ENCODE assay signal across 28 mouse cellular contexts in the genomic region with DNA sequence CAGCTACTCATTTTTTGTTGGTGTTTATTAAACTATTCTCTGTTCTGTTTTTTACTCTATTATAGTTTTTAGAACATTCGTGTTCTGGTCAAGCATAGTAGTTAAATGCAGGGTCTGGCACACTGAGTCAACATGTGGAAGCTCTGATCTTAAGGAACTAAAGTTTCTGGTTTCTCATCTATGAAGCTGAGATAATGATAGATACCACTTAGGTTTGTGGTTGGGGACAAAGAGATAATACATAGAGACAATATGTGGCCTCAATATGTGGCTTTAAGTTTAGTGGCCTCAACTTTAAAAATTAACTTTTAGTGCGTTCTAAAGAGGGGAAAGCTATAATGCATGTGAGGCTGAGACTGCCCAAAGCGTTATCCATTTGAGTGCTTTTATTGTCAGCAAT.
"Had no signal": no experiment of that assay in that cellular context is flagged by ENCODE, and none has a peak within 500 bp of the region (broad histone marks: within the 10 kb centered on the region; RNA-seq: fewer than 3 reads in every experiment).

No protein-coding gene starts in this region.

- DNase-seq: left cerebral cortex, postnatal 4 days; liver; liver, embryonic 13.5 days; liver, postnatal 0 days; lung, adult 18-20 months; lung, adult 2 months; lung, embryonic 14.5 days; lung, postnatal 10 days; lung, postnatal 14 days; lung, postnatal 36 days; lung, postnatal 4 days; midbrain, embryonic 14.5 days had no signal

- H3K9ac ChIP-seq: limb, embryonic 12.5 days; limb, embryonic 13.5 days; limb, embryonic 15.5 days; liver, embryonic 12.5 days; liver, embryonic 13.5 days; liver, embryonic 14.5 days; liver, embryonic 15.5 days; liver, postnatal 0 days; lung, embryonic 14.5 days; lung, embryonic 15.5 days; midbrain, embryonic 12.5 days; midbrain, embryonic 13.5 days; midbrain, embryonic 15.5 days; neural tube, embryonic 12.5 days had no signal

- H3K27ac ChIP-seq: limb, embryonic 10.5 days; limb, embryonic 12.5 days; limb, embryonic 13.5 days; limb, embryonic 15.5 days; liver, embryonic 12.5 days; liver, embryonic 13.5 days; liver, embryonic 14.5 days; liver, embryonic 15.5 days; lung, embryonic 15.5 days; macrophage; midbrain, embryonic 10.5 days; midbrain, embryonic 12.5 days; midbrain, embryonic 13.5 days; midbrain, embryonic 15.5 days; neural tube, embryonic 12.5 days had no signal

- H3K4me1 ChIP-seq: limb, embryonic 15.5 days; midbrain, embryonic 12.5 days; midbrain, embryonic 15.5 days had no signal

- H3K27me3 ChIP-seq: limb, embryonic 12.5 days; limb, embryonic 13.5 days; limb, embryonic 15.5 days; liver, embryonic 12.5 days; liver, embryonic 13.5 days; liver, embryonic 15.5 days; lung, embryonic 15.5 days; megakaryocyte, embryonic 14.5 days; midbrain, embryonic 12.5 days; midbrain, embryonic 13.5 days; midbrain, embryonic 15.5 days; neural tube, embryonic 12.5 days had no signal

- H3K4me3 ChIP-seq: limb, embryonic 10.5 days; limb, embryonic 12.5 days; limb, embryonic 13.5 days; limb, embryonic 15.5 days; liver, embryonic 12.5 days; liver, embryonic 13.5 days; liver, embryonic 15.5 days; lung, embryonic 15.5 days; megakaryocyte, embryonic 14.5 days; midbrain, embryonic 10.5 days; midbrain, embryonic 12.5 days; midbrain, embryonic 13.5 days; midbrain, embryonic 15.5 days; myocyte; neural tube, embryonic 12.5 days had no signal

- H3K36me3 ChIP-seq: limb, embryonic 10.5 days; limb, embryonic 12.5 days; limb, embryonic 13.5 days; limb, embryonic 15.5 days; liver, embryonic 13.5 days; liver, embryonic 15.5 days; lung, embryonic 15.5 days; midbrain, embryonic 12.5 days; midbrain, embryonic 13.5 days; midbrain, embryonic 15.5 days; neural tube, embryonic 12.5 days had no signal

- H3K9me3 ChIP-seq: limb, embryonic 10.5 days; limb, embryonic 12.5 days; limb, embryonic 13.5 days; limb, embryonic 15.5 days; liver, embryonic 12.5 days; liver, embryonic 13.5 days; liver, embryonic 15.5 days; lung, embryonic 15.5 days; megakaryocyte, embryonic 14.5 days; midbrain, embryonic 10.5 days; midbrain, embryonic 12.5 days; midbrain, embryonic 13.5 days; midbrain, embryonic 15.5 days; neural tube, embryonic 12.5 days had no signal
